Mouse (Mus musculus): Measurements from ENCODE around the gene Tnfrsf14. TPM values are rescaled to one million over a fixed set of nuclear protein-coding genes. Genes with fewer than 3 reads are reported as not detected.

Tnfrsf14 gene
- polyA plus RNA-seq, 1 experiment, result 0.70 TPM

DNA sequence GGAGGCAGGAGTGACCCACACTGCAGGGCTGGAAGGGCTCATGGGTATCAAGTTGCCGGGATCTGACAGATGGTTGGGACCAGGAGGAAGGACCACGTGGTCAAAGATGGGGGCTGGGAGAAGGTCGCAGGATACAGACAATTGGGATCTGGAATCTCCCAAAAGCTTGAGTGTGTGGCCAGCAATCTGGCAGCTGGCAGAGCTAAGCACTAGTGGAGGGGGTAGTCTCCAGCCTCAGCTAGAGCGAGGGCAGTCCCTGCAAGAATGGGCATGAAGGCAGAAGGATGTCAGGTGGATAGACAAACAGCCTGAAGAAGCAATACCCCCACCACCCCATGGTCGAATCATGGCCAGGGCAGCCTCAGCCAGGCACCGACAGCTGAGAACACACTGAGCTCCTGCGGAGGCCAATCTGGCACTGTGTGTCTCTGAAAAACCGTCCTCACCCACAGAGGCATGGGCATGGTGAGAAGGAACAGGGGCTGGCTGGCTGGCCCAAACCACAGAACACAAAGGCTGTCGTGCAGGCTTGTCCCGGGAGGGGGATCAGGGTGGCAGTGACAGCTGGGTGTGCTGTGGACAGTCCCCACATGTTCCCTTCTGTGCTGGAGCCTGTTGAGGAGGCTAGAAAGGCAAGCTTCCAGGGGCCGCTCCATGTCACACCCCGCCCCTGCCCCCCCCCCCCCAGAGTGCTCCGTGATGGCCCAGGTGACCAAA is 41.3 kb downstream of the Tnfrsf14 start:
- no peak for TF ChIP-seq CTCF (IDR thresholded peaks at IDR 0.05; ENCODE audit: control insufficient read depth, insufficient read depth, insufficient replicate concordance, low read depth, low read length)
- no peak for TF ChIP-seq POLR2A (IDR thresholded peaks at IDR 0.05; ENCODE audit: control insufficient read depth, low read depth, low read length)
- H3K36me3 ChIP-seq (ENCODE audit: control insufficient read depth, insufficient read depth, low read length), result no peaks in the 10 kb centered on the region
- H3K4me1 ChIP-seq (ENCODE audit: control insufficient read depth, insufficient read depth, low read length), result peaks cover under 1% of the 10 kb centered on the region; the same call in 1 of the 2 replicates
- no peak overlapping the region for H3K4me3 ChIP-seq (ENCODE audit: control insufficient read depth, low read depth, low read length)
- no peaks in the 10 kb centered on the region for H3K27me3 ChIP-seq (ENCODE audit: control insufficient read depth, insufficient read depth, low read length)
- H3K27ac ChIP-seq (ENCODE audit: control insufficient read depth, insufficient read depth, low read depth, low read length), result no peak overlapping the region

- H3K36me3 ChIP-seq (ENCODE audit: control insufficient read depth, insufficient read depth, low read length), result no peaks in the 10 kb centered on the region
- TF ChIP-seq POLR2A (IDR thresholded peaks at IDR 0.05; ENCODE audit: control insufficient read depth, low read depth, low read length) (no peak), CTCF (IDR thresholded peaks at IDR 0.05; ENCODE audit: control insufficient read depth, insufficient read depth, insufficient replicate concordance, low read depth, low read length) (no peak)
- peaks cover 6% of the 10 kb centered on the region; the same call in 1 of the 2 replicates for H3K4me1 ChIP-seq (ENCODE audit: control insufficient read depth, insufficient read depth, low read length)
- H3K4me3 ChIP-seq (ENCODE audit: control insufficient read depth, low read depth, low read length), result no peak overlapping the region
- H3K27me3 ChIP-seq (ENCODE audit: control insufficient read depth, insufficient read depth, low read length), result no peaks in the 10 kb centered on the region
- no peak overlapping the region for H3K27ac ChIP-seq (ENCODE audit: control insufficient read depth, insufficient read depth, low read depth, low read length)
These were observed 42.9 kb downstream of the Tnfrsf14 start for GRCm38 (mm10) chr4:154885416-154885815.

- Histone ChIP-seq H3K27ac (ENCODE audit: control insufficient read depth, insufficient read depth, low read depth, low read length) (no peak overlapping the region), H3K36me3 (ENCODE audit: control insufficient read depth, insufficient read depth, low read length) (no peaks in the 10 kb centered on the region), H3K4me3 (ENCODE audit: control insufficient read depth, low read depth, low read length) (no peak overlapping the region), H3K27me3 (ENCODE audit: control insufficient read depth, insufficient read depth, low read length) (no peaks in the 10 kb centered on the region), H3K4me1 (ENCODE audit: control insufficient read depth, insufficient read depth, low read length) (peaks cover 6% of the 10 kb centered on the region; the same call in 1 of the 2 replicates)
- TF ChIP-seq CTCF (IDR thresholded peaks at IDR 0.05; ENCODE audit: control insufficient read depth, insufficient read depth, insufficient replicate concordance, low read depth, low read length), result no peak
These were observed 46.2 kb downstream of the Tnfrsf14 start for GRCm38 (mm10) chr4:154882014-154882659.

DNA sequence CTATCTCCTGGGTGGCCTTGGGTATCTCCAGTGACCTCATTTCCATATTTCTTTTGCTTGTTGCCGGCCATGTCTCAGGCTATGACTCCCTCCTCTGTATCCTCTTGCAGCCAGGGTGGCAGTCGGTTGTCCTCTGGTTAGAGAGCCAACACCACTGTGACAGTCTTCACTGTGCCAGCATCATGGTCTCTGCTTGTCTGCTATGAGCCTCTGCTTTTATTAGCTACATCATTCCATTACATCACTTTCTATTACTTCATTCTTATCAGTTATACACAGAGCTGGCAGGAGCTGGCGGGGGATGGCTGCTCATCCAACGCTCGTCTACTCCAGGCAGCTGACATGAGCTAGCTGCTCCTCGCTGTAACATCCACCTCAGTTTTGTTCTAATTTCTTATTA is 47.6 kb downstream of the Tnfrsf14 start:
- H3K4me3 ChIP-seq (ENCODE audit: control insufficient read depth, low read depth, low read length), result no peak overlapping the region
- no peaks in the 10 kb centered on the region for H3K36me3 ChIP-seq (ENCODE audit: control insufficient read depth, insufficient read depth, low read length)
- H3K27ac ChIP-seq (ENCODE audit: control insufficient read depth, insufficient read depth, low read depth, low read length), result no peak overlapping the region
- no peak for TF ChIP-seq CTCF (IDR thresholded peaks at IDR 0.05; ENCODE audit: control insufficient read depth, insufficient read depth, insufficient replicate concordance, low read depth, low read length)
- no peak for TF ChIP-seq POLR2A (IDR thresholded peaks at IDR 0.05; ENCODE audit: control insufficient read depth, low read depth, low read length)
- H3K27me3 ChIP-seq (ENCODE audit: control insufficient read depth, insufficient read depth, low read length), result no peaks in the 10 kb centered on the region
- H3K4me1 ChIP-seq (ENCODE audit: control insufficient read depth, insufficient read depth, low read length), result peaks cover 6% of the 10 kb centered on the region; the same call in 1 of the 2 replicates

DNA sequence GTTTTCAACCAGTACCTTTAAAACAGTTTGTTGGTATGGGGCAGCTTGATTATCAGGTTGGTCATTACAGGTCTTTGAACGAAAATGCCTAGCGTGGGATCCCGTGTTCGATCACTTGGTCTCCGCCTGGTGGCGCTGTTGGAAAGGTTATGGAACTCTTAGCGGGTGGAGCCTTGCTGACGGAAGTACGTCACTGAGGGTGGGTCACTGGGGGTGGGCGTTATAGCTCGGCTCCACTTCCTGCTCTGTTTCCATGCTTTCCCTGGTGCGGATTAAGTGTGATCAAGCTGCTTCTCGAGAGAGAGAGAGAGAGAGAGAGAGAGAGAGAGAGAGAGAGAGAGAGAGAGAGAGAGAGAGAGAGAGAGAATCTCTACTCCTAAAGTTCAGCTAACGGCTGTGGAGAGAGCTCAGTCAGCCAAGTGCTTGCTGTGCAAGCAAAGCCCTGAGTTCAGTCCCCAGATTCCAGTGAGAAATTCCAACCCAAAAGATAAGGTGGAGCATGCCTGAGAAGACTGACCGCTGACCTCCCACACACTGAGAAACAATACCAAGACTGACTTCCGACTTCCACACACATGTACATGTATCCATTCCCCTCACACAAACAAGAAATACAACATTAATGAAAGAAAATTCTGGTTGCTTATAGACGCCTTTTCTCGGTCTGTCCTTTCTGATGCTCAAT is 50.4 kb downstream of the Tnfrsf14 start:
- H3K36me3 ChIP-seq (ENCODE audit: control insufficient read depth, insufficient read depth, low read length), result no peaks in the 10 kb centered on the region
- peak overlapping the region; percentile 76 for H3K4me3 ChIP-seq (ENCODE audit: control insufficient read depth, low read depth, low read length)
- TF ChIP-seq CTCF (IDR thresholded peaks at IDR 0.05; ENCODE audit: control insufficient read depth, insufficient read depth, insufficient replicate concordance, low read depth, low read length) (peak; percentile 96), POLR2A (IDR thresholded peaks at IDR 0.05; ENCODE audit: control insufficient read depth, low read depth, low read length) (peak; percentile 80)
- peak overlapping the region; percentile 78; the same call in 1 of the 2 replicates for H3K27ac ChIP-seq (ENCODE audit: control insufficient read depth, insufficient read depth, low read depth, low read length)
- H3K4me1 ChIP-seq (ENCODE audit: control insufficient read depth, insufficient read depth, low read length), result peaks cover 6% of the 10 kb centered on the region; the same call in 1 of the 2 replicates
- no peaks in the 10 kb centered on the region for H3K27me3 ChIP-seq (ENCODE audit: control insufficient read depth, insufficient read depth, low read length)

GRCm38 (mm10) chr4:154873186-154873585 is 55.2 kb downstream of the Tnfrsf14 start:
- Histone ChIP-seq H3K36me3 (ENCODE audit: control insufficient read depth, insufficient read depth, low read length) (no peaks in the 10 kb centered on the region), H3K4me1 (ENCODE audit: control insufficient read depth, insufficient read depth, low read length) (no peaks in the 10 kb centered on the region; the same call in 1 of the 2 replicates), H3K27me3 (ENCODE audit: control insufficient read depth, insufficient read depth, low read length) (no peaks in the 10 kb centered on the region), H3K27ac (ENCODE audit: control insufficient read depth, insufficient read depth, low read depth, low read length) (no peak overlapping the region), H3K4me3 (ENCODE audit: control insufficient read depth, low read depth, low read length) (peak overlapping the region; percentile 54)
- TF ChIP-seq CTCF (IDR thresholded peaks at IDR 0.05; ENCODE audit: control insufficient read depth, insufficient read depth, insufficient replicate concordance, low read depth, low read length) (no peak), POLR2A (IDR thresholded peaks at IDR 0.05; ENCODE audit: control insufficient read depth, low read depth, low read length) (no peak)

Other genes with a start within 250 kb of the Tnfrsf14 start
- gene Ttc34, start 91.1 kb downstream of the Tnfrsf14 start, polyA plus RNA-seq (2012; rRNA removed), result 19.9 and 27.8 TPM in 2 replicates
- gene Mmel1, start 59.0 kb downstream of the Tnfrsf14 start, polyA plus RNA-seq (2012; rRNA removed), result 111 and 124 TPM in 2 replicates
- 1.6 and 1.7 TPM in 2 replicates for gene Fam213b, start 29.4 kb downstream of the Tnfrsf14 start, polyA plus RNA-seq (2012; rRNA removed)
- 0.57 and 0.65 TPM in 2 replicates for gene Hes5, start 32.4 kb upstream of the Tnfrsf14 start, polyA plus RNA-seq (2012; rRNA removed)
- gene Pank4, start 35.6 kb upstream of the Tnfrsf14 start, polyA plus RNA-seq (2012; rRNA removed), result 16.7 TPM in 2 replicates
- gene Plch2, start 128.2 kb upstream of the Tnfrsf14 start, polyA plus RNA-seq (2012; rRNA removed), result 1.9 and 3.4 TPM in 2 replicates
- gene Pex10, start 138.5 kb upstream of the Tnfrsf14 start, polyA plus RNA-seq (2012; rRNA removed), result 3.1 and 3.5 TPM in 2 replicates
- 59.5 and 64.6 TPM in 2 replicates for gene Rer1, start 157.8 kb upstream of the Tnfrsf14 start, polyA plus RNA-seq (2012; rRNA removed)
- gene Morn1, start 158.0 kb upstream of the Tnfrsf14 start, polyA plus RNA-seq (2012; rRNA removed), result 44.0 and 47.5 TPM in 2 replicates

All from testis, adult 2 months (tissue).